Mouse (Mus musculus): Measurements from ENCODE around the gene Pard3b.

DNA sequence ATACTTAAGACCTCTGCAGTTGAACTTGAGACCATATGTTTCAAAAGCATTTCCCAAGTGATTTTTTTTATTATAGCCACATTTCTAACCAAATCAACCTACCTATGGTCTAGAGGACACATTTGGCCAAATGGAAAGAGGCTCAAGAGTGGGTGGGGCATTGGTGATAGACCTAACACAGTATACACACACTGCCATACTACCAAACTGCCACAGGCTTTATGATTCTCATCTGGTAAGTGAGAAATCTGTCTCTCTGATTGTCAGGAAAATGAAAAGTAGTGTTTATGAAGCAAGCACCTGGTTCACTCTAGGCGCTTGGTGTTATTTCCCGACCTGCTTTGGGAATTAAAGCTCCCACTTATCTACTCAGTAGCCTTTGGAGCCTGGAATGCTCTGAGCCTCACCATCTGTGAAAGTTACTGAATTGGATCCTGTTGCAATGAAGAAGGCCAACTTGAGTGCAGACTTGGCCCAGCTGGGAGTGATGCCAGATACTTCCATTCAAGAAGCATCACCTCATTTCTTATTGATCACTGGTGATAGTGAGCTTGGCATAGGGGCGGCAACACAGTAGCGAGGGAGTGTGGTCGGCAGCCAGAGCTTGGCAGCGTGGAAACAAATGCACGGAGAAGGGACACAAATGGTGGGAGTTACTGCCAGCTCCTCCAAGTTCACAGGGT lies 810.7 kb downstream of the Pard3b start:
- TF ChIP-seq CTCF (IDR thresholded peaks at IDR 0.05; ENCODE audit: low read depth, low read length) (no peak), POLR2A (IDR thresholded peaks at IDR 0.05; ENCODE audit: extremely low read depth, insufficient read depth, low read length) (no peak)

All from liver, adult 2 months (tissue).